Mouse (Mus musculus) forebrain, postnatal 0 days (tissue): ENCODE results near the gene Ncor1. TPM values are rescaled to one million over a fixed set of nuclear protein-coding genes. Genes with fewer than 3 reads are reported as not detected.

Experiments used
- ATAC-seq: fragments of 200-750 bp; cut with Nextera tagmentation; 2 replicates; pipeline ENCODE4 v1.8.0; 2017; ENCODE audit warnings: mild to moderate bottlenecking, moderate library complexity
- DNase-seq: peaks from one replicate; pipeline ENCODE4 v3.0.0-alpha.2; 2015
- H3K27ac ChIP-seq: fragments of 300-500 bp; sonication (generic); 2 replicates; pipeline ENCODE4 v1.5.1; 2014; ENCODE audit warnings: low read depth, mild to moderate bottlenecking, antibody characterized with exemption, low read length, moderate library complexity, mixed read lengths
- H3K27me3 ChIP-seq: fragments of 300-500 bp; sonication (generic); 2 replicates; pipeline ENCODE4 v1.6.1; 2014; ENCODE audit warnings: mild to moderate bottlenecking, low read length, mixed read lengths; ENCODE audit not compliant: insufficient read depth
- H3K36me3 ChIP-seq: fragments of 300-500 bp; sonication (generic); 2 replicates; pipeline ENCODE4 v1.6.1; 2014; ENCODE audit warnings: mild to moderate bottlenecking, moderate library complexity; ENCODE audit not compliant: insufficient read depth
- H3K4me1 ChIP-seq: fragments of 300-500 bp; sonication (generic); 2 replicates; pipeline ENCODE4 v1.6.1; 2014; ENCODE audit warnings: antibody characterized with exemption; ENCODE audit not compliant: insufficient read depth
- H3K4me2 ChIP-seq: fragments of 300-500 bp; sonication (generic); 2 replicates; pipeline ENCODE4 v1.6.1; 2014; ENCODE audit warnings: low read depth, mild to moderate bottlenecking, moderate library complexity
- H3K4me3 ChIP-seq: fragments of 300-500 bp; sonication (generic); 2 replicates; pipeline ENCODE4 v1.5.1; 2014; ENCODE audit warnings: low read depth, low read length, mixed read lengths
- H3K9ac ChIP-seq: fragments of 300-500 bp; sonication (generic); 2 replicates; pipeline ENCODE4 v1.6.1; 2014; ENCODE audit warnings: mild to moderate bottlenecking
- H3K9me3 ChIP-seq: fragments of 300-500 bp; sonication (generic); 2 replicates; pipeline ENCODE4 v1.6.1; 2016; ENCODE audit warnings: low read length
- CTCF ChIP-seq: sonication (generic); IDR thresholded peaks from 2 replicates; pipeline ENCODE4 v1.5.1; 2016; ENCODE audit warnings: antibody characterized with exemption, control low read depth, low read depth
- WGBS: fragments of 180-500 bp; shearing (Covaris S2); extraction: QIAGEN DNeasy Blood & Tissue Kit; methylation state at CpG from one replicate; pipeline ENCODE4 v1.1.7; 2014; 5-methylcytosine and 5-hydroxymethylcytosine counted together
- polyA plus RNA-seq: library from polyadenylated mRNA; unstranded; fragments of >200 nt; fragmentation: Nextera tagmentation; extraction: Ambion mirVana; gene quantifications from 2 replicates; pipeline ENCODE4 v1.2.1, GENCODE M21; 2015
- total RNA-seq: library from RNA; depleted of rRNA; stranded (reverse); fragments of >200 nt; gene quantifications from 2 replicates; pipeline ENCODE4 v1.2.3, GENCODE M21; 2014

Gene Ncor1
- total and polyA plus RNA-seq, 2 experiments from 2014 or later, result 122 to 153 TPM

GRCm38 (mm10) chr11:62445799-62446198 lies 12.5 kb downstream of the Ncor1 start:
- Histone ChIP-seq H3K9me3 (no peaks in the 10 kb centered on the region), H3K9ac (no peak overlapping the region), H3K27ac (no peak overlapping the region), H3K27me3 (no peaks in the 10 kb centered on the region), H3K36me3 (0 out of 2 replicates have a peak, but pooled peaks cover 3% of the 10 kb centered on the region), H3K4me3 (no peak overlapping the region), H3K4me1 (no peaks in the 10 kb centered on the region), H3K4me2 (no peak overlapping the region)
- DNase-seq, result no peak
- ATAC-seq, result no peak
- WGBS, result 89% methylated on average over 3 of the region's 3 CpGs
- TF ChIP-seq CTCF, result no peak

DNA sequence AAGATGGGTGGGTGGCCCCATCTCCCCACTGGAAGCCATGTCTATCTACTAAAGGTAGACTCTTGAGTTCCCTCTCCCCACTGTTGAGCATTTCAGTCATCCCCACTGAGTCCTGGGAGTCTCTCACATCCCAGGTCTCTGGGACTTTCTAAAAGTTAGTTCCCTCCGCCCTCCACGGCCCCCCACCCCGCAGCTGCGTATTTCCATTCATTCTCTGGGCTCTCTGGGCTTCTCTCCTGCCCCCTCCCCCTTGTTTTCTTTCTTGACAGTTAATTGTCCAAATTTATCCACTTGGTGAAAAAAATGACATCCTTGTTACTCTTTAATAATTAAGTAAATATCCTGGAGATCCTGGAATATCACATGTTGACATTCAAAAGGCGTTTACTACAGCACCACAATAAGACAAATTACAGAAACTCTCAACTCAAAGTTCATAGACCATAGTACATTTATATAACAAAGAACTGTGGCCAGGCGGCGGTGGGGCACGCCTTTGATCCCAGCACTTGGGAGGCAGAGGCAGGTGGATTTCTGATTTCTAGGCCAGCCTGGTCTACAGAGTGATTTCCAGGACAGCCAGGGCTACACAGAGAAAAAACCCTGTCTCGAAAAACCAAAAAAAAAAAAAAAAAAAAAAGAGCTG lies 17.5 kb downstream of the Ncor1 start:
- ATAC-seq, result no peak
- 92% methylated on average over 9 of the region's 9 CpGs for WGBS
- H3K27ac ChIP-seq, result no peak overlapping the region
- H3K4me1 ChIP-seq, result no peaks in the 10 kb centered on the region
- H3K4me2 ChIP-seq, result no peak overlapping the region
- H3K36me3 ChIP-seq, result no peaks in the 10 kb centered on the region; the same call in 1 of the 2 replicates
- TF ChIP-seq CTCF, result no peak
- no peak overlapping the region for H3K9ac ChIP-seq
- DNase-seq, result no peak
- H3K4me3 ChIP-seq, result no peak overlapping the region
- no peaks in the 10 kb centered on the region for H3K27me3 ChIP-seq
- no peaks in the 10 kb centered on the region for H3K9me3 ChIP-seq

DNA sequence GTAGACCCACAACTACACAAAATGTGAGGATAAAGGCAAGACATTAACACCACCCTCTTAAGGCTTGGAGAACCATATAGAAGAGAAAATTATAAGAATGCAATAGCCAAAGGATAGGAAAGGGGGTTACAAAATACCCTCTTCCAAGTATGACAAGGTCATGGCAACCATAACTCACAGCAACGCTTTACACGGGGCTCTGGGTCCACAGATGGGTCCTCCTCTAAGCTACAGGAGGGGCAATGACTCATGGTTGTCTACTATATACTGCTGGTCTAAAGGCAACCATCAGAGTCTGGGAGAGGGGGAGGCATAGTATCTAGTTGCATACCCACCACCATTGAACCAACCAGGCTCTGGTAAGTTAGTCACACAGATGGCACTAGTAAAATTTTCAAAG lies 26.1 kb downstream of the Ncor1 start:
- no peak overlapping the region for H3K27ac ChIP-seq
- no peak overlapping the region for H3K4me3 ChIP-seq
- peaks cover 19% of the 10 kb centered on the region for H3K36me3 ChIP-seq
- 99% methylated on average over 2 of the region's 2 CpGs for WGBS
- ATAC-seq (no peak), DNase-seq (no peak)
- no peak overlapping the region for H3K9ac ChIP-seq
- no peak overlapping the region for H3K4me2 ChIP-seq
- H3K27me3 ChIP-seq, result no peaks in the 10 kb centered on the region
- H3K9me3 ChIP-seq, result no peaks in the 10 kb centered on the region
- H3K4me1 ChIP-seq, result no peaks in the 10 kb centered on the region
- no peak for TF ChIP-seq CTCF

DNA sequence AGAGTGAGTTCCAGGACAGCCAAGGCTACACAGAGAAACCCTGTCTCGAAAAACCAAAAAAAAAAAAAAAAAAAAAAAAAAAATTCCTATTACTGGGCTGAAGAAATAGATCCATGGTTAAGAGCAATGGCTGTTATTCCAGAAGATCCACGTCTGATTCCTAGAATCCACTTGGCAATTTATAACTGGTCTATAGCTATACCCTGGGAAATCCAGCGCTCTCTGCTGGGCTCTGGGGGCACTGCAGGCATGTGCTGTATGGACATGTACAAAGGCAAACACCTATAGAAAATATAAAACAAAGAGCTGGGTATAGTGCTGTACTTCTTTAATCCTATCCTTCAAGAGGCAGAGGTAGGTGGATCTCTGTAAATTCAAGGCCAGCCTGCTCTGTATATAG lies 31.2 kb downstream of the Ncor1 start:
- 79% methylated on average over 2 of the region's 3 CpGs for WGBS
- Histone ChIP-seq H3K9ac (no peak overlapping the region), H3K27me3 (no peaks in the 10 kb centered on the region), H3K4me3 (no peak overlapping the region), H3K9me3 (no peaks in the 10 kb centered on the region), H3K36me3 (peaks cover 18% of the 10 kb centered on the region; the same call in 1 of the 2 replicates), H3K4me1 (no peaks in the 10 kb centered on the region), H3K4me2 (no peak overlapping the region), H3K27ac (no peak overlapping the region)
- TF ChIP-seq CTCF, result no peak
- DNase-seq, result no peak
- ATAC-seq, result no peak

DNA sequence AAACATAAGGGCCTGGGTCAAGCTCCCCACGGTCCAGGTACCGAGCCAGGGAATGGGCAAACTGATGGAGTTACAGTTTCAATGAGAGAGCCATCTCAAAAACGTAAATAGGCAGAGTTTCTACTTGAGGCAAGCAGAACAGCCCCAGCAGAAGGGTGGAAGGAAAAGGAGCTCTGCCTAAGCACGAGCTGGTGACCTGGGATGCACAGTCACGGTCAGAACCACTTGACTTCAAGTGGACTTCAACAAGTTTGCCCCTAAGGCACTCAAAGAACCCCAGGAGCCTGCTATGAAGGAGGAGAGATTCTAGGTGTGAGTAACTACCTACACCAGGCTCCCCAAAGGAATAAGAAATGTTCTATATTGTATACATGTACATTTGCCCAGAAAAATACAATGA lies 32.1 kb downstream of the Ncor1 start:
- H3K4me2 ChIP-seq, result no peak overlapping the region
- H3K36me3 ChIP-seq, result peaks cover 23% of the 10 kb centered on the region; the same call in 1 of the 2 replicates
- DNase-seq (no peak), ATAC-seq (no peak)
- TF ChIP-seq CTCF, result no peak
- H3K9ac ChIP-seq, result no peak overlapping the region
- no peaks in the 10 kb centered on the region for H3K4me1 ChIP-seq
- H3K27ac ChIP-seq, result no peak overlapping the region
- no peak overlapping the region for H3K4me3 ChIP-seq
- H3K9me3 ChIP-seq, result no peaks in the 10 kb centered on the region
- WGBS, result 88% methylated on average over 5 of the region's 5 CpGs
- H3K27me3 ChIP-seq, result no peaks in the 10 kb centered on the region

DNA sequence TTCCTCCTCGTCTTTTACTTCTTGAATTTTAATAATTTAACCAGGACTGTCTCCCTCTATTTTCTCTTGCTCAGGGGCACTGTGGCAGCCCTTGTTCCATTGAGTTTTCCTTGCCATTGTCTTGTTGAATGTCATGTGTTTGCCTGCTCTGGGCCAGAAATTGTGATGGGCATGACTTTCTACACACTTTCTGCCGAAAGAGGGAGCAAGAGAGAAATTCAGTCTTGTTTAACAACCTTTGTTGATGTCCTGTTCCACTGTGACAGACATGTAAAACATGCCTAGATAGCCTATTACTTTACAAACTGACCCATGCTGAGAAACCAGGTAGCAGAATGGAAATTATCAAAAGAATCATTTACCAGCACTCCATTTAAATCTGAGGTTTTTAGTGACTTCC lies 33.8 kb downstream of the Ncor1 start:
- Histone ChIP-seq H3K4me1 (no peaks in the 10 kb centered on the region), H3K9ac (no peak overlapping the region), H3K27me3 (no peaks in the 10 kb centered on the region), H3K27ac (no peak overlapping the region), H3K4me3 (no peak overlapping the region), H3K36me3 (peaks cover 18% of the 10 kb centered on the region; the same call in 1 of the 2 replicates), H3K4me2 (no peak overlapping the region), H3K9me3 (no peaks in the 10 kb centered on the region)
- TF ChIP-seq CTCF, result peak; percentile 36; the same call in 1 of the 2 replicates
- ATAC-seq (no peak), DNase-seq (no peak)
- WGBS, result 55% methylated on average over 2 of the region's 2 CpGs

GRCm38 (mm10) chr11:62415026-62415425 lies 43.3 kb downstream of the Ncor1 start:
- H3K9ac ChIP-seq, result no peak overlapping the region
- no peaks in the 10 kb centered on the region for H3K4me1 ChIP-seq
- ATAC-seq (no peak), DNase-seq (no peak)
- H3K27ac ChIP-seq, result no peak overlapping the region
- H3K4me2 ChIP-seq, result no peak overlapping the region
- H3K4me3 ChIP-seq, result no peak overlapping the region
- H3K27me3 ChIP-seq, result no peaks in the 10 kb centered on the region
- WGBS, result 89% methylated on average over 4 of the region's 4 CpGs
- H3K36me3 ChIP-seq, result peaks cover 28% of the 10 kb centered on the region
- TF ChIP-seq CTCF, result no peak
- H3K9me3 ChIP-seq, result no peaks in the 10 kb centered on the region
